Mouse (Mus musculus): ENCODE measurements around the gene Hmox1. TPM values are rescaled to one million over a fixed set of nuclear protein-coding genes. Genes with fewer than 3 reads are reported as not detected.

Gene Hmox1
- polyA plus RNA-seq, 1 experiment from 2014 or later: 14.6 TPM

DNA sequence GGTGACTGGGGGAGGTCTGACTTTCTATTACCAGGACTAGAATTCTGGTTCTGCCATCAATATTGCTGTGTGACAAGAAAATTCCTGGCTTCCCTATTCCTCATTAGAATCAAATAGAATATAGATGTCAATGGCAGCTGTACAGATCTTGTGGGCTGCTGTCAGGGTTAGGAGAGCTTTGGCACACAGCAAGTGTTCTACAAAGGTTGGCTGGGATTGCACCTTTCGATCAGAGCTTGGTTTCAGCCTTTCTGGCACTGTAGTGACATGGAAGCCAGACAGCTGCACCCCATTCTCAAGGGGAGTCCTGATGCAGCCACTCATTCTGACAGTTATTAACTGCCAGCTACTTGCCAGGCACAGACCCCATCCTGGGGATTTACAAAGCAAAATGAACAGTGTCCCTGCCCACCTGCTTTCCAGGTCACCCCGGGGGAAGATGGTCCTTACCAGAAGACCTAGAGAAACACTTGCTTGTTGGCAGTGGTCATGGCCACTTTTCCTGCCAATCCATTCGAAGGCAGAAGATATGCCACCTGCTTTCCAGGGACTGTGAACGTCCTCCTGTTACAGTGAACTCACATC is 2.5 kb upstream of the Hmox1 start:
- Histone ChIP-seq H3K36me3 (ENCODE audit: control insufficient read depth, insufficient read depth, low read length) (no peaks in the 10 kb centered on the region), H3K4me1 (ENCODE audit: control insufficient read depth in 2 of 2, insufficient read depth in 2 of 2, low read length in 2 of 2) (peaks cover 9 to 19% of the 10 kb centered on the region in 2 experiments), H3K27me3 (ENCODE audit: control insufficient read depth, insufficient read depth, low read length) (no peaks in the 10 kb centered on the region), H3K4me2 (ENCODE audit: low read length) (no peak overlapping the region), H3K4me3 (ENCODE audit: control insufficient read depth in 1 of 2, insufficient read depth in 1 of 2, low read depth in 1 of 2, low read length in 2 of 2) (no peak overlapping the region), H3K9me3 (ENCODE audit: control insufficient read depth, low read length) (no peaks in the 10 kb centered on the region), H3K27ac (replicated peaks in 1 of 2; ENCODE audit: control insufficient read depth in 1 of 2, insufficient read depth in 1 of 2, low read depth in 2 of 2, low read length in 2 of 2) (no peak overlapping the region), H3K9ac (ENCODE audit: low read length) (no peak overlapping the region)
- no peak for ATAC-seq (ENCODE audit: insufficient number of reproducible peaks, insufficient read depth, low FRiP score, low read depth)
- 69% methylated on average over 4 of the region's 4 CpGs for WGBS

DNA sequence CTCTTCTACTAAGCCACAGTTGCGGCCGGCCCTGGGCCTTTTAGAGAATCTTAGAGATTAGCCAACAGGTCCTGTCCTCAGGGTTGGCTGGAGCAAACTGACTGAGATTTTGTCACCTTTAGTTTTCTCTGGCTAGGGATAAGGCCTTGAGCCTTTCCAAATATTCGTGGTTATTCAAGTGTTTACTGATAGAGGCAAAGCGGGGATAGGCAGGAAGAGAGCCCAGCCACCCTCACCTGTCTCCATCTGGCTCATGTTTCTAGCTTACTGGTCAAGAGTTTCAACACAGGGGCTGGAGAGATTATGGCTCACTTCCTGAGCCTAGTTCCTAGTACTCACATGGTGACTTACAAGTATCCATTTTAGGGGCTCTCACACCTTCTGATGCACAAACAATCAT is 9.5 kb downstream of the Hmox1 start:
- no peaks in the 10 kb centered on the region for H3K27me3 ChIP-seq (ENCODE audit: control insufficient read depth, insufficient read depth, low read length)
- H3K9me3 ChIP-seq (ENCODE audit: control insufficient read depth, low read length): no peaks in the 10 kb centered on the region
- no peak overlapping the region for H3K4me3 ChIP-seq (ENCODE audit: control insufficient read depth in 1 of 2, insufficient read depth in 1 of 2, low read depth in 1 of 2, low read length in 2 of 2)
- 68% methylated on average over 4 of the region's 4 CpGs for WGBS
- H3K4me2 ChIP-seq (ENCODE audit: low read length): no peak overlapping the region
- H3K9ac ChIP-seq (ENCODE audit: low read length): no peak overlapping the region
- peaks cover 4% of the 10 kb centered on the region in 2 experiments; a peak in 2 of 4 replicates for H3K4me1 ChIP-seq (ENCODE audit: control insufficient read depth in 2 of 2, insufficient read depth in 2 of 2, low read length in 2 of 2)
- no peak for ATAC-seq (ENCODE audit: insufficient number of reproducible peaks, insufficient read depth, low FRiP score, low read depth)
- H3K36me3 ChIP-seq (ENCODE audit: control insufficient read depth, insufficient read depth, low read length): peaks cover 19% of the 10 kb centered on the region
- H3K27ac ChIP-seq (replicated peaks in 1 of 2; ENCODE audit: control insufficient read depth in 1 of 2, insufficient read depth in 1 of 2, low read depth in 2 of 2, low read length in 2 of 2): no peak overlapping the region

DNA sequence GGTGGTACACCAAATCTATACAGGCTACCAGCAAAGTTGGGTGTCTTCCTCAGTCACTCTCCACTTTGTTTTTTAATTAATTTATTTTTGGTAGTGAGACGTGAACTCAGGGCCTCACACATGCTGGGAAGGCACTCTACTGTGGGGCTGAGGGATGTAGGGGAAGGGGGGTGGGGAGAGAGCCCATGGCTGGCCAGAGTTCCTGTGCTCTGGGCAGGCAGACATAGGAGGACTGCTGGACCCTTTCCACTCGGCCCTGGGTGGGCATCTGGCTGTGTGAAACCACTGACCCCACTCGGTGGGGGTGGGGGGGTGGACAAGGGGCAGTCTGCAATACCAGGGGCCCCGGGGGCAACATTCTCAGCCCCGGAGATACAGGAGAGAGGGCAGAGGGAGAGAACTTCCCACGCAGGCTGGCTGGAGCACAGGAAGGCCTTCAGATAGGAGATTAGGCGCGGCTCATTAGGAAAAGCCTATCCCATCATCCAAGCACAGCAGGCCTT is 10.0 kb downstream of the Hmox1 start:
- Histone ChIP-seq H3K4me3 (ENCODE audit: control insufficient read depth in 1 of 2, insufficient read depth in 1 of 2, low read depth in 1 of 2, low read length in 2 of 2) (no peak overlapping the region), H3K27ac (replicated peaks in 1 of 2; ENCODE audit: control insufficient read depth in 1 of 2, insufficient read depth in 1 of 2, low read depth in 2 of 2, low read length in 2 of 2) (no peak overlapping the region; a peak in 1 of 4 replicates)
- no peak for ATAC-seq (ENCODE audit: insufficient number of reproducible peaks, insufficient read depth, low FRiP score, low read depth)

DNA sequence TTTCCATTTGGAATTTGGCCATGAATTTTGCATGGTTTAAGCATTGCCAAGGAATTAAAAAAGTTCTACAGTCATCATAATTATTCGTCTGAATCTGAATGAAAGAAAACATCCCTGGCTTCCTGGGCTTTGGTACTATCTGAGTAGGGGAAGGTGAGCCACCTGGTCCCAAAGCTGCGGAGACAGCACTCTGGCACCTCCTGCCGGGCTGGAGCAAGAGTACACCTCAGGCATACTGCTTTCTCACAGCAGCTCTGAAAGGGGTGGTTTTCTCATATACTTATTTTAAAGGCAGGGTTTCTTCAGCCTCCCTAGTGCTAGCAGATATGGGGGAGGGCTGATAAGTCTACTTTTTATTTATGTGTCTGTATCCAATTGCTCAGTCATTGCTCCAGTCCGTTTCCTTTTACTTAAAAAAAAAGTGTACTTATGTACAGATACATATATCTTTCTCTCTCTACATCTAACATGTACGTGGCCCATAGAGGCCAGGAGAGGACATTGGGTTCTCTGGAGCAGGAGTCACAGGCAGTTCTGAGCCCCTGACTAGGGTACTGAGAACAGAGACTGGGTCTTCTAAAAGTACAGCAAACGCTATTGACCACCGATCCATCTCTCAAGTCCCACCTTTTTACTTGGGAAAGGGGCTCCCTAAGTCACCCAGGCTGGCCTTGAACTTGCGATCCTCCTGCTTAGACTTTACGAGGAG is 15.3 kb downstream of the Hmox1 start:
- H3K4me1 ChIP-seq (ENCODE audit: control insufficient read depth in 2 of 2, insufficient read depth in 2 of 2, low read length in 2 of 2): peaks cover 4 to 12% of the 10 kb centered on the region in 2 experiments; a peak in 3 of 4 replicates
- H3K9me3 ChIP-seq (ENCODE audit: control insufficient read depth, low read length): no peaks in the 10 kb centered on the region
- H3K4me2 ChIP-seq (ENCODE audit: low read length): peak overlapping the region; percentile 79
- WGBS: 1% methylated on average over 9 of the region's 9 CpGs
- H3K9ac ChIP-seq (ENCODE audit: low read length): peak overlapping the region; percentile 78
- no peaks in the 10 kb centered on the region for H3K27me3 ChIP-seq (ENCODE audit: control insufficient read depth, insufficient read depth, low read length)
- H3K36me3 ChIP-seq (ENCODE audit: control insufficient read depth, insufficient read depth, low read length): peaks cover 31% of the 10 kb centered on the region
- H3K4me3 ChIP-seq (ENCODE audit: control insufficient read depth in 1 of 2, insufficient read depth in 1 of 2, low read depth in 1 of 2, low read length in 2 of 2): peak overlapping the region; percentile 75
- peak; percentile 60; the same call in 1 of the 2 replicates for ATAC-seq (ENCODE audit: insufficient number of reproducible peaks, insufficient read depth, low FRiP score, low read depth)
- H3K27ac ChIP-seq (replicated peaks in 1 of 2; ENCODE audit: control insufficient read depth in 1 of 2, insufficient read depth in 1 of 2, low read depth in 2 of 2, low read length in 2 of 2): peak overlapping the region; percentile 76 to 83

More for the DNA sequence above, 10.0 kb downstream of the Hmox1 start:
- no peaks in the 10 kb centered on the region for H3K27me3 ChIP-seq (ENCODE audit: control insufficient read depth, insufficient read depth, low read length)
- H3K36me3 ChIP-seq (ENCODE audit: control insufficient read depth, insufficient read depth, low read length): peaks cover 16% of the 10 kb centered on the region
- H3K4me1 ChIP-seq (ENCODE audit: control insufficient read depth in 2 of 2, insufficient read depth in 2 of 2, low read length in 2 of 2): peaks cover 4% of the 10 kb centered on the region in 2 experiments; a peak in 2 of 4 replicates
- WGBS: 48% methylated on average over 8 of the region's 8 CpGs
- no peak overlapping the region for H3K9ac ChIP-seq (ENCODE audit: low read length)
- H3K9me3 ChIP-seq (ENCODE audit: control insufficient read depth, low read length): no peaks in the 10 kb centered on the region
- H3K4me2 ChIP-seq (ENCODE audit: low read length): no peak overlapping the region

DNA sequence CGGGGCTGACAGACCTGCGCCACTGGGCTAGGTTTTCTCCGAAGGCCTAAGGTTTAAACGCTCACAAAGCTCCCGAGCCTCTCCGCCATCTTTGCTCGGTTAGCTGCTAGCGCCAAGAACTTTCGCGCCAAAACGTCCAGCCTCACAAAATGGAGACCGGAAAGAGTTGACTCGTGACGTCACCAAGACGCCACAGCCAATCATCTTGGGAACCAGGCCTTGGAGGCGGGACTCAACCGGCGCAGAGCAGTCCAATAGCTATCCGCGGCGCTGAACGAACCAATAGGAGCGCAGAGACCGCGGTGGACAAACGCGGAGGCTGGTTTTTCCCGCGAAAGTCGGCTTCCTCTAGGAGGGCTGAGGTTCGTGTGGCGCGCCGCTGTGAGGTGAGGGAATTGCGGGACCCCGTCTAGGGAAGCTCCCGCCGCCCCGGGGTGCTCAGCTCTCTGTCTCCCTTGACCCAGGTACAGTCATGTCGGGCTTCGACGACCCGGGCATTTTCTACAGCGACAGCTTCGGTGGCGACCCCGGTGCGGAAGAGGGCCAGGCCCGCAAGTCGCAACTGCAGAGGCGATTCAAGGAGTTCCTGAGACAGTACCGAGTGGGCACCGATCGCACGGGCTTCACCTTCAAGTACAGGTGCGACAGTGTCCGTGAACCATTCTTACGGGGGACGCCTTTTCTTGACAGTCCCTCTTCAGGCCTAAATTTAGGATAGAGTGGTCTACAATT is 16.0 kb downstream of the Hmox1 start, which contains the start of gene Mcm5:
TSS of gene Mcm5 (plus strand) at position 334 of the 732 bp plus-strand sequence.
- under 1% methylated on average over 59 of the region's 59 CpGs for WGBS
- ATAC-seq (ENCODE audit: insufficient number of reproducible peaks, insufficient read depth, low FRiP score, low read depth): peak; percentile 96

DNA sequence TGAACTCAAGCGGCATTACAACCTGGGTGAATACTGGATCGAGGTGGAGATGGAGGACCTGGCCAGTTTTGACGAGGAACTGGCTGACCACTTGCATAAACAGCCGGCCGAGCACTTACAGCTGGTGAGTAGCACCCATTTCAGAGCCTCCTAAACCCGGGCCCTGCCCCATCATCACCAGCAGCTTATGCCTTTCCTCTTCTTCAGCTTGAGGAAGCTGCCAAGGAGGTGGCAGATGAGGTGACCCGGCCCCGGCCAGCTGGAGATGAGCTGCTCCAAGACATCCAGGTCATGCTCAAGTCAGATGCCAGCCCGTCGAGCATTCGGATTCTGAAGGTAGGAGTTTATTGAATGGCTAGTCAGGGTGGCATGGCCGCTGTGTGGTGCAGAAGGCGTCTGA is 16.7 kb downstream of the Hmox1 start:
- Histone ChIP-seq H3K9me3 (ENCODE audit: control insufficient read depth, low read length) (no peaks in the 10 kb centered on the region), H3K27me3 (ENCODE audit: control insufficient read depth, insufficient read depth, low read length) (no peaks in the 10 kb centered on the region), H3K4me2 (ENCODE audit: low read length) (peak overlapping the region; percentile 92), H3K36me3 (ENCODE audit: control insufficient read depth, insufficient read depth, low read length) (peaks cover 45% of the 10 kb centered on the region), H3K4me3 (ENCODE audit: control insufficient read depth in 1 of 2, insufficient read depth in 1 of 2, low read depth in 1 of 2, low read length in 2 of 2) (peak overlapping the region; percentile 75 to 94), H3K9ac (ENCODE audit: low read length) (peak overlapping the region; percentile 84), H3K4me1 (ENCODE audit: control insufficient read depth in 2 of 2, insufficient read depth in 2 of 2, low read length in 2 of 2) (peaks cover 2 to 12% of the 10 kb centered on the region in 2 experiments; a peak in 3 of 4 replicates), H3K27ac (replicated peaks in 1 of 2; ENCODE audit: control insufficient read depth in 1 of 2, insufficient read depth in 1 of 2, low read depth in 2 of 2, low read length in 2 of 2) (no peak overlapping the region)
- WGBS: 13% methylated on average over 13 of the region's 13 CpGs
- ATAC-seq (ENCODE audit: insufficient number of reproducible peaks, insufficient read depth, low FRiP score, low read depth): no peak

More for the DNA sequence above, 16.0 kb downstream of the Hmox1 start, which contains the start of gene Mcm5:
- Histone ChIP-seq H3K36me3 (ENCODE audit: control insufficient read depth, insufficient read depth, low read length) (peaks cover 38% of the 10 kb centered on the region), H3K9me3 (ENCODE audit: control insufficient read depth, low read length) (no peaks in the 10 kb centered on the region), H3K9ac (ENCODE audit: low read length) (peak within 1 kb of the TSS; percentile 84), H3K4me3 (ENCODE audit: control insufficient read depth in 1 of 2, insufficient read depth in 1 of 2, low read depth in 1 of 2, low read length in 2 of 2) (peak within 1 kb of the TSS; percentile 75 to 94), H3K27ac (replicated peaks in 1 of 2; ENCODE audit: control insufficient read depth in 1 of 2, insufficient read depth in 1 of 2, low read depth in 2 of 2, low read length in 2 of 2) (peak within 1 kb of the TSS; percentile 76 to 83), H3K4me2 (ENCODE audit: low read length) (peak within 1 kb of the TSS; percentile 92), H3K27me3 (ENCODE audit: control insufficient read depth, insufficient read depth, low read length) (no peaks in the 10 kb centered on the region), H3K4me1 (ENCODE audit: control insufficient read depth in 2 of 2, insufficient read depth in 2 of 2, low read length in 2 of 2) (peaks cover 2 to 12% of the 10 kb centered on the region in 2 experiments; a peak in 3 of 4 replicates)

DNA sequence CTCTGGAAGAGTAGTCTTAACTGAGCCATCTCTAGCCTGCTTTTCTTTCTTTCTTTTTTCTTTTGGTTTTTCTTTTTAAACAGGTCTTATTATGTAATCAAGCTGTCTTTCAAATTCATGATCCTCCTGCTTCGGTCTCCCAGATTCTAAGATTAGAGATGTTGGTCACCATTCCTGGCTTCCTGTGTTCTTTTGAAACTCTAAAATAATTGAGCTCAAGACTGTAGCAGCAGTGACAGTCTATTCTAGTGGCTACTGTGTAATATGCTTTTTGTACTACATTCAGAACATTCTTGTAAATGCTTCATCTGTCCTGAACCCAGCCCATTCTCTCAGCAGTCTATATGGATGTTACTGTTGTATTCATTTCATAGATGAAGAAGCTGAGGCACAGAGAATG is 25.1 kb downstream of the Hmox1 start:
- Histone ChIP-seq H3K36me3 (ENCODE audit: control insufficient read depth, insufficient read depth, low read length) (peaks cover 100% of the 10 kb centered on the region), H3K27me3 (ENCODE audit: control insufficient read depth, insufficient read depth, low read length) (no peaks in the 10 kb centered on the region), H3K9ac (ENCODE audit: low read length) (no peak overlapping the region), H3K4me2 (ENCODE audit: low read length) (no peak overlapping the region), H3K4me1 (ENCODE audit: control insufficient read depth in 2 of 2, insufficient read depth in 2 of 2, low read length in 2 of 2) (no peaks in the 10 kb centered on the region), H3K9me3 (ENCODE audit: control insufficient read depth, low read length) (no peaks in the 10 kb centered on the region), H3K27ac (replicated peaks in 1 of 2; ENCODE audit: control insufficient read depth in 1 of 2, insufficient read depth in 1 of 2, low read depth in 2 of 2, low read length in 2 of 2) (no peak overlapping the region), H3K4me3 (ENCODE audit: control insufficient read depth in 1 of 2, insufficient read depth in 1 of 2, low read depth in 1 of 2, low read length in 2 of 2) (no peak overlapping the region)
- no peak for ATAC-seq (ENCODE audit: insufficient number of reproducible peaks, insufficient read depth, low FRiP score, low read depth)
- 90% methylated on average over 1 of the region's 1 CpGs for WGBS

All from heart, embryonic 14.5 days (tissue).